In genomic region chr11:84920981-84921380, GRCm38 (mm10) we compare ENCODE assay signal across 28 mouse cellular contexts. TPM values are rescaled to one million over a fixed set of nuclear protein-coding genes. Genes with fewer than 3 reads are reported as not detected.
"Had no signal": no experiment of that assay in that cellular context is flagged by ENCODE, and none has a peak within 500 bp of the region (broad histone marks: within the 10 kb centered on the region; RNA-seq: fewer than 3 reads in every experiment).

No protein-coding gene starts in this region.

- DNase-seq: gastrocnemius, postnatal 14 days; gastrocnemius, postnatal 36 days; heart, adult 2 months; heart, postnatal 14 days; heart, postnatal 36 days; kidney, adult 11 months; kidney, adult 2 months; kidney, adult 9 months; kidney, postnatal 14 days; kidney, postnatal 36 days; layer of hippocampus, postnatal 36 days; left cerebral cortex, postnatal 4 days; lung, adult 18-20 months had no signal

- H3K27ac ChIP-seq: heart, adult 2 months; heart, embryonic 13.5 days; heart, embryonic 15.5 days; hindbrain, embryonic 14.5 days; kidney, embryonic 15.5 days; kidney, postnatal 0 days; limb, embryonic 13.5 days; limb, embryonic 15.5 days; liver, embryonic 12.5 days; liver, embryonic 14.5 days had no signal

- H3K4me3 ChIP-seq: heart, adult 2 months; heart, embryonic 13.5 days; heart, embryonic 15.5 days; kidney, embryonic 15.5 days; limb, embryonic 13.5 days; limb, embryonic 15.5 days; liver, embryonic 12.5 days had no signal

- H3K9me3 ChIP-seq: heart, embryonic 13.5 days; heart, embryonic 15.5 days; kidney, embryonic 15.5 days; limb, embryonic 13.5 days; limb, embryonic 15.5 days; liver, embryonic 12.5 days had no signal

- H3K36me3 ChIP-seq: heart, embryonic 13.5 days; heart, embryonic 15.5 days; kidney, embryonic 15.5 days; limb, embryonic 13.5 days; limb, embryonic 15.5 days; liver, embryonic 12.5 days had no signal

- ATAC-seq: hindbrain, embryonic 16.5 days; intestine, embryonic 16.5 days; liver, embryonic 12.5 days had no signal

- H3K4me2 ChIP-seq: heart, embryonic 11.5 days; heart, embryonic 13.5 days; heart, embryonic 15.5 days; hindbrain, embryonic 14.5 days; kidney, embryonic 15.5 days; limb, embryonic 13.5 days; limb, embryonic 15.5 days; liver, embryonic 12.5 days had no signal

- H3K4me1 ChIP-seq: heart, embryonic 15.5 days had no signal

- H3K27me3 ChIP-seq: heart, embryonic 13.5 days; heart, embryonic 15.5 days; kidney, embryonic 15.5 days; limb, embryonic 13.5 days; limb, embryonic 15.5 days had no signal

- H3K9ac ChIP-seq: heart, embryonic 13.5 days; heart, embryonic 15.5 days; hindbrain, embryonic 14.5 days; kidney, embryonic 15.5 days; limb, embryonic 13.5 days; limb, embryonic 15.5 days; liver, embryonic 12.5 days; liver, embryonic 14.5 days had no signal

RNA-seq across cellular contexts. Expression of gene Car4, which starts 36.6 kb away (rescaled TPM):
- total RNA-seq: hematopoietic stem cell, adult 5-6 weeks; liver, adult 2 months had no signal
- polyA plus RNA-seq: limb, embryonic 15.5 days; liver, embryonic 16.5 days had no signal
